Mouse (Mus musculus) adrenal gland (tissue): Measurements from ENCODE around the gene Kazald1.

Experiments used
- intact Hi-C: fragments of 180-260 bp; cut with DNase I; formaldehyde crosslinking; loops from one replicate; pipeline ENCODE4 v1.15.1; 2025

Gene Kazald1

DNA sequence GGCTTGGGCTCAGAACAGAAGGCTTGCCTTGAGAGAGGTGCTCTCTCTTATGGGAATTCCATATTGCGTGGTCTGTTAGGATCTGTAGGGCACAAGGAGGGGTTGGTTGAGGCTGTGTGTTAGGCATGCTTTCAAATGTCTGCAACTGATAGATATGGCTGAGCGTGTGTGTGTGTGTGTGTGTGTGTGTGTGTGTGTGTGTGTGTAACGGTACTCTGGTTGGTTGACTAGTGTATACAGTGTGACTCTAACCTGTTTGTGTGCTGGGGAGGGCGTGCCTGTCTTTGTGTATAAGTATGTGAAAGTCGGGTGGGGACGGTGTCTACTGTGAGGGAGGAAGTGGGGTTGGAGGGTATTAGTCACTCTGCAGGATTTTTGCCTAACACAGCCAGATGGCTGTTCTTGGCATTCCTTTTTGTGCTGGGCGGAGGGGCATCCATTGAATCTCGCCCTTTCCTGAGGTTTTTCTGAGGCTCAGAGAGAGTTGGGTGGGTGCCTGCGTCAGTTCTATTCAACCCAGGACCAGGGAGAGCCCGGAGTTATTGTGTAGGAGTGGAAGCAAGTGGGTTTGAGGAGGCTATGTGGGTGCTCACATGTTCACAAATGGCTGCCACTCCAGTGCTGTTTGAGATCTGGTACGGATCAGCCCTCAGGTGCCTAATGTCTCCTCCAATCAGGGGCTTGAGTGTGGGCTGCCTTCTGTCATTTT, 27.0 kb upstream of the Kazald1 start:
- intact Hi-C loops, result no loop called here

DNA sequence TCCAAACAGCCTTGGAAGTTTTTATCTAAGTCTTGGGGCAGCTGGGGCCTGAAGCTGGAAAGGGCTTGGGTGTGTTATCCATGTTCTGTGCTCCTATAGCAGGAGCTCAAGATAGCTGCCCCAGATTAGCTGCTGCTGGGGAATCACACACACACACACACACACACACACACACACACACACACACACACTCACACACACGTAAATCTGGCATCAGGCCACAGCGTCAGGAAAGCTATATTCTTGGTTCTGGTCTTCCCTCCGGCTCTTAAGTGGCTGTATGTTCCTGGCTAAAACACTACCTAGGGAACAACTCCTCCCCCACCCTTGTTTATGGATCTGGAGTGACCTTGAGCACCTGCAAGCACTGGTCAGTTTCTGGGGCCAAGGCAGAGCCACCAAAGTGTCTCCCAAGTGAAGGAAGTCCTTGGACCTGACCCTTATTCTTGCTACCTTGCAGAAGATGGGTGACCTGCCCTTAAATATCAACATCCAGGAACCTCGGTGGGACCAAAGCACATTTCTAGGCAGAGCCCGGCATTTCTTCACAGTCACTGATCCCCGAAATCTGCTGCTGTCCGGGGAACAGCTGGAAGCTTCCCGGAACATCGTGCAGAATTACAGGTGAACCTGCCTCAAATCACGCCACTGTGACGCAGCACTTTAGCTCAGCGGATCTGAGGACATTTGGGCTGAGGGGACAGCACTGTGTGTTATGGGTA, 26.2 kb upstream of the Kazald1 start:
- intact Hi-C loops, result no loop called here

GRCm38 (mm10) chr19:45049523-45049922, 25.5 kb upstream of the Kazald1 start:
- intact Hi-C loops, result no loop called here

- intact Hi-C loops, result no loop called here
These were observed 21.6 kb upstream of the Kazald1 start for GRCm38 (mm10) chr19:45053451-45053850.

DNA sequence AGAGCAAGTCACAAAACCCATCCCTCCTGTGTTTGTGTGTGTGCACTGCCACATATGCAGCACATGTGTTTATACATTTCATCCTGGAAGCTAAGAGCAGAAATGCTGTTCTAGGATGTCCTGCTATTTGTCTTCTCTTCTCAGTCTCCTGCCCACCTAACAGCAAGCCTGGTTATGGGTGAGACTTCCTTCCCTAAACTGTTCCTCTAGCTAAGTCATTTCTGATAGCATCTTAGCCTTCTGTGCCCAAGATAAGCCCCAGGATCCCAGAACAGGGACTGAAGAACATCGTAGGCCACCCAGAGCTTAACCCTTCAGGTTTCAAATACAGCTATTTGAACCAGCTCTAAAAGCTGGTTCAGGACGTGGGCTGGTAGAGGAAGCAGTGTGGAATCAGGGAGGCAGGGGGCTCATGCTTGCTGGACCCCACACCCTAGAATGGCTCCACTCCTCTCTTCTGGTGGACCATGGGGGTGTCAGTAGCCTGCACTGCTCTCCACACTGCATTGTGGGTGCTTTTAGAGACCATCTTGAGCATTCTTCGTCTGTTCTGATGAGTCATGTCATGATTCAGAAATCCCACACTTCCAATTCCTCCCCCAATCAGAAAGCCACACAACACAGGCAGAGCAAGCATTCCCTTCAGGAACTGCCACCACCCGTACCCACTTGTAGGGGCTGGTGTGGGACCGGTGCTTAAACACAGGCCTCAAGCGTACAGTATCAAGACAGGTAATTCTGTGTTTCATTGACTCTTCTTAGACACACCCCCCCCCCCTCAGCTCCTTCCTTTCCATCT, 19.9 kb upstream of the Kazald1 start:
- intact Hi-C loops, result no loop called here

DNA sequence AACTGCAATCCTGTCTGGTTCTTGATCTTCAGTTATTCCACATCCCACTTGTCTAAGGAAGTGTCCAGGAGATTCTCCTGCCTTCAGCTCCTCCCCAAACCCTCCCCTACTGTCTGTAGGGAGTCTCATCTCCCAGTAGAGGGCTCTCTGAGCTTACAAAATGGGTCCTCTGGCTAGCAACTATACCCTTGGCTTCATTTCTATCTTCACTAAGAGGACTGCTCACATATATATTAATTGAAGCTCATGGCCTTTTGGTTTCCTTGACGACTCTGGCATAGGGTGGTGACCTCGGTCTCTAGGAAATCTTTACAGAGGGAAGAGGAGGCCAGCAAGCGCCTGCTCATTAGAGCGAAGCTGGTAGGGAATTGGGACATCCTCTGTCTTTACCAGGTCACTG, 18.7 kb upstream of the Kazald1 start:
- intact Hi-C loops, result no loop called here

DNA sequence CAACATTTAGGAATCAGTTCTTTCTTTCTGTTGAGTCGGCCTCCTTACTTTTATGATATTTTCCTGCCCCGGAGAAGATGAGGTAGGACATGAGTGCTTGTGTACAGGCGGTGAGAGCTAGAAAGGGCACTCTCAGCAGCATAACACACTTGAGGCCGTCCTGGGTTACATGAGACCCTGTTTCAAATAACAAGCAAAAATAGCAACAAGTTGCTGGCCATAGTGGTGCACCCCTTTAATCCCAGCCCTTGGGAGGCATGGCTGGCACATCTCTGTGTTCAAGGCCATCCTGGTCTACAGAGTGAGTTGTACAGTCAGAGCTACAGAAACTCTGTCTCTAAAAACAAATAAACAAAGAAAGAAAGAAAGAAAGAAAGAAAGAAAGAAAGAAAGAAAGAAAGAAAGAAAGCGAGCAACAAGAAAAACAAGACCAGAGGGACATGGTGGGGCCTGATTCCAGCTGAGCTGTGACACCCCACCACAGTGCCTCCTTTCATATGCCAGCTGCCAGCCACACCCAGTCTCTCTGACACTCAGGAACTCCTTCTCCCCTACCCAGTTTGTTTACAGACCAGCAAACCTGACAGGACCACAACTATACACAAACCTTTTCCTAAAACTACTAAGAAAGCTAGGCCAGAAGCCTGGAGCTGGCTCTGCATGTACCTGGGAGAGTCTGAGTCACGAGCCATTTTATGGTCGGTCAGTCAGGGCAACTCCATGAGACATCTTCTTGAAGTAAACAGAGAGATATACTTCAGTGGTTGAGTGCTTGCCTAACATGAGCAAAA, 17.9 kb upstream of the Kazald1 start:
- intact Hi-C loops, result no loop called here

DNA sequence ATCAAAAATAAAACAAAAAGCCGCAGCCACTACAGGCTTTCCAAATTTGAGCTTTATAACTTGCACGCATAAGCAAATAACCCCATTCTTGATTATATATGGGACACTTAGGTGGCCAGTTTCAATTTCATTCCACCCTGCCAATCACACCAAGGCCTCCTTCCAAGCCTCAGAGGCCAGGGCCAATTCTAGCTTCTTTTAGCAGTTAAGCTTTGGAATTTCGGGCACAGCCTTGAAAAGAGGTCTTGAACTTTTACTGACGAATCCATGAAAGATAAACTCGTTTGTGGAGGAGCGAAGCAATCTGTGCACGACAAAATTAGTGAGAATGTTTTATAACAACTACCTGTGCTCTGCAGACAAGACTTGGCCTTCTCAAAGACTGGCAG, 17.3 kb upstream of the Kazald1 start:
- intact Hi-C loops, result no loop called here

- intact Hi-C loops, result no loop called here
These were observed 16.8 kb upstream of the Kazald1 start for GRCm38 (mm10) chr19:45058113-45058839.

DNA sequence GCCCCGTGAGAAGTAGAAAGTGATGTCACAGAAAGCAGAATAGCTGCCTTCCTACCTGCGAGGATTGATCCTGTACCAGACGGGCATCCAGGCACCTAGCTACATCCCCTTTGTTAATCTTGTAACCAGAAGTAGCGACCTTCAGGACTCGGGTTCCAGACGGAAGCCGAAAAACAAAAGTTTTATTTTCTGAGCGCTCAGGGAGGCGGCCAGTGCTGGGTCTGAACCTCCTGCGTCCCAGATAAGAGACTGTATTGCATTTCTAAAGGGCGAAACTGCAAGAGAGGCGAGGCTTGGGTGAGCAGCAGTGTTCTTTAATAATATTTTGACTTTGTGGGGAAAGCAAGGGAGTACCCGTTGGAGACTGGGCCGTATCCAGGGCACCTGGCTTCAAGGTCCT, 16.2 kb upstream of the Kazald1 start:
- intact Hi-C loops, result no loop called here

- intact Hi-C loops, result no loop called here
These were observed 11.3 kb upstream of the Kazald1 start for GRCm38 (mm10) chr19:45063565-45064292.

DNA sequence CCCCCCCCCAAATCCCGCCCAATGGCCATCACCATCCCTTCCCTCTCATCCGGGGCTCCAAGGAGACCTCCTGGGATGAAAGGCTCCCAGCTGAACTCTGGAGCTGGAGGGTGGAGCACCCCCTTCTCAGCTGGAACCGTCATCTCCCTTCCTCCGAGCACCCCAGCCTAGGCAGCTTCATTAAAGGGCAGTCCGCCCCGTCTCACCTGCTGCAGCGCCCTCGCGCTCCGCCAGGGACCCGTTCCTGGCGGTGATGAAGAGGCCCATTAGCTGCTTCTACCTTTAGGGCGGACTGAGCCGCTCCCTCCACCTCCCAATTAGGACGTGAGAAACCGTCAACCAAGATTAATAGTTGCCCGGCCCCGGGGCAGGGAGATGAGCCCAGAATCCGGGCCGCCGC, 9.8 kb upstream of the Kazald1 start:
- intact Hi-C loops, result no loop called here

DNA sequence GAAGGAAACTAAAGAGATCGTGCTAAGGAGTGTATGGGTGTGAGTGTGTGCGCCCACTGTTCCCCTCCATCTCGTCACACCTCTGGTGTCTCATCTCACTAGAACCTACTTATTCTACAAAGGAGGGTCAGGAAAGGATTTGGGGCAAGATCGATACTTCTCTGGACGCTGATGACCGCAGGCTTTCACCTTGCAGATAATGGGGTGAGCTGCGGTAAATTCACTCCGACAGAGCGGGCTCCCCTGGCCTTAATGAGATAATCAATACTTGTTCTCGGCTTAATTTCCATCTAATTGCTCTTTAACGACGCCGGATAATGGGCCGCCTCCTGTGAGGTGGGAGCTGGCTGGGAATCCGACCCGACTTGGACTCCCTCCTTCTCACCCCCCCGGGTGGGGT, 7.9 kb upstream of the Kazald1 start:
- intact Hi-C loops, result no loop called here

DNA sequence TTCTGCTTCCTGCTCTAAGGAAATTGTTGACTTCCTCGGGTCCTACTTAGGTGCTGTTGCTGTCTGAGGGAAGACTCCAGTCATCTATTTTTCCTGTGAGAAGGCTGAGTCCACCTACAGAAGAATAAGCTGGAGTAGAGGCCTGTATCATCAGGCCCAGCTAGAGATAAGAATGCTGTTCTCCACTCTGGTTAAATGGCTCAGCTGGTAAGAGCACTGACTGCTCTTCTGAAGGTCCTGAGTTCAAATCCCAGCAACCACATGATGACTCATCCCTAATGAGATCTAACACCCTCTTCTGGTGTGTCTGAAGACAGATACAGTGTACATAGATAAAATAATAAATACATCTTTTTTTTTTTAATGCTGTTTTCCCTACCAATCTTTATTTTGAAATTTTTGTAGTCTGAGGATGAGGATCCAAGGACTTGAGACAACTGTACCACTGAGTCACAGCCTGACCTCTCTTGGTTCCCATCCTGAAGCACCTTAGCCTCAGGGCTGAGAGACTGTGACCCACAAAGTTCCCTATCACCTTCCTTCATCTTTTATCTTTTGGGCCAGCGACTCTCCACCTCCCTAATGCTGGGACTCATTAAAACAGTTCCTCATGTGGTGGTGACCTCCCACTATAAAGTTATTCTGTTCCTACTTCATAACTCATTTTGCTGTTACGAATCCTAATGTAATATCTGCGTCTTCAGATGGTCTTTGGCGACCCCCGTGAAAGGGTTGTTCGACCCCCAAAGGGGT, 7.1 kb upstream of the Kazald1 start:
- intact Hi-C loops, result no loop called here

DNA sequence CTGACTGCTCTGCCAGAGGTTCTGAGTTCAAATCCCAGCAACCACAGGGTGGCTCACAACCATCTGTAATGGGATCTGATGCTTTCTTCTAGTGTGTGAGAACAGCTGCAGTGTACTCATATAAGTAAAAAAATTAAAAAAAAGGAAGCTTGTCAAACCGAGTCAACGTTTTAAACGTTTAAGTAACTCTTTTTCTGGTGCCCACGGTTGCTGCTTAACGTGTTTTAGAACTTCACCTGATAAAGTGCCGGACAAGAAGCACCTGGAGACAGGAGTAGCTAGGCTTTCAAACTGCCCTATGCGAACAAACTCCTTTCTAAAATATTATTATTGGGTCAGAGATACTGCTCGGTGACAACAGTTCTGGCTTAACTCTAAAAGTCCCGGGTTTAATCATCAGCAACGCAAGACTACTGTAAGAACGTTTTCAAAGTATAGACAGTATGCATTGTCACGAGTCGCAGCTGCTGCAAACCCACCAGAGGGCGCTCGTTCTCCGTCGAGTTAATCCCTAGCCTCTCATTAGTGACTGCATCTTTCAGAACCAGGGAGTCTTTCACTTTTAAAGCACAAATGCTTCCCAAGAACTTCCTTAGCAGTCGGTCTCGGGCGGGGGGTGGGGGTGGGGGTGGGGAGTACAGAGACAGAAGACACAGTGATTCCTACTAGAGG, 1.0 kb upstream of the Kazald1 start:
- intact Hi-C loops, result no loop called here

DNA sequence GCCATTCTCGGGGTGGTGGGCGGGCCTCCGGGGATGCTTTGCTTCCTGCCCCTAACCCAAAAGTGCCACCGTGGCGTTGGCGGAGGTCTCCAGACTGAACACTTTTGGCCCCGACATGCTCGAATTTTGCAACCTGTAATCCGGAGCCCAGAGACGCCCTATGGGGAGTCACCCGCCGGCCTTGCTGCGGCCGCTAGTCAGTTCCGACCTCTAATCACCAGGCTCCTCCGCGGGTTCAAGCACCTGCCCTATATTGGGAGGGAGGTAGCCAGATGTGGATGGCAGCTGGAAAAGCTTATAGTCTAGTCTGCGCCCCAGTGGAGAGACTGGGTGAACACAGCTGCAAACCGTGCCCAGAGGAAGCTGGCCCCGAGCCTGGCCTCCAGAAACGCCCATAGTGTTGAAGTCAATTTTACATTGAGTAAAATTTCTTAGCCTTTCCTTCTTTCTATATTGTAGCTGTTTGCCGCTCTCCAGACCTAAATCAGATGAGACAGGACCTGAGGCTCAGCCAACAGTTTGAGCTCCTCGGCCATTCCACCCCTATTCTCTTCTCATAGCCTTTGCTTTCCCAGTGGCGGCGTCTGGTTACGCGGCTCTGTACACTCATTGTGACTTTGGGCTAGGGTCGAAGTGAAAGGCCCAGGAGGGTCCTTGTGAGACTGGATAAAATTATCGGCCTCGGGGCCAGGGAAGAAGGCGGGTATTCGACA, 438 bp downstream of the Kazald1 start:
- intact Hi-C loops, result no loop called here

- intact Hi-C loops, result no loop called here
These were observed 1.1 kb downstream of the Kazald1 start for GRCm38 (mm10) chr19:45076036-45076575.
